Mouse (Mus musculus): ENCODE measurements around the gene Ubald2. TPM values are rescaled to one million over a fixed set of nuclear protein-coding genes. Genes with fewer than 3 reads are reported as not detected.

Gene Ubald2
- polyA plus RNA-seq, 1 experiment from 2014 or later: 51.2 TPM

GRCm38 (mm10) chr11:116476041-116476440, 42.1 kb downstream of the Ubald2 start:
- Histone ChIP-seq H3K4me3 (ENCODE audit: low read length) (no peak overlapping the region), H3K9ac (replicated peaks; ENCODE audit: low read length) (no peak overlapping the region), H3K9me3 (ENCODE audit: low read length) (no peaks in the 10 kb centered on the region), H3K4me2 (replicated peaks; ENCODE audit: low read depth, low read length) (no peak overlapping the region), H3K4me1 (ENCODE audit: insufficient read depth, low read length) (no peaks in the 10 kb centered on the region), H3K27me3 (ENCODE audit: insufficient read depth, low read length) (no peaks in the 10 kb centered on the region), H3K36me3 (ENCODE audit: insufficient read depth, low read length) (peaks cover 88% of the 10 kb centered on the region), H3K27ac (ENCODE audit: low read length) (no peak overlapping the region)
- 94% methylated on average over 10 of the region's 10 CpGs for WGBS
- ATAC-seq (ENCODE audit: low FRiP score, low TSS enrichment): no peak

GRCm38 (mm10) chr11:116476696-116477095, 42.8 kb downstream of the Ubald2 start:
- Histone ChIP-seq H3K9me3 (ENCODE audit: low read length) (no peaks in the 10 kb centered on the region), H3K4me1 (ENCODE audit: insufficient read depth, low read length) (no peaks in the 10 kb centered on the region), H3K27ac (ENCODE audit: low read length) (no peak overlapping the region), H3K9ac (replicated peaks; ENCODE audit: low read length) (no peak overlapping the region), H3K36me3 (ENCODE audit: insufficient read depth, low read length) (peaks cover 87% of the 10 kb centered on the region), H3K27me3 (ENCODE audit: insufficient read depth, low read length) (no peaks in the 10 kb centered on the region), H3K4me2 (replicated peaks; ENCODE audit: low read depth, low read length) (no peak overlapping the region), H3K4me3 (ENCODE audit: low read length) (no peak overlapping the region)
- no peak for ATAC-seq (ENCODE audit: low FRiP score, low TSS enrichment)
- 78% methylated on average over 6 of the region's 6 CpGs for WGBS

- 82% methylated on average over 15 of the region's 15 CpGs for WGBS
- ATAC-seq (ENCODE audit: low FRiP score, low TSS enrichment): no peak
- no peak overlapping the region for H3K27ac ChIP-seq (ENCODE audit: low read length)
These were observed 43.4 kb downstream of the Ubald2 start for GRCm38 (mm10) chr11:116477160-116477759.

GRCm38 (mm10) chr11:116478978-116479377, 45.1 kb downstream of the Ubald2 start:
- Histone ChIP-seq H3K27ac (ENCODE audit: low read length) (no peak overlapping the region), H3K4me3 (ENCODE audit: low read length) (no peak overlapping the region), H3K36me3 (ENCODE audit: insufficient read depth, low read length) (peaks cover 85% of the 10 kb centered on the region), H3K27me3 (ENCODE audit: insufficient read depth, low read length) (no peaks in the 10 kb centered on the region), H3K4me1 (ENCODE audit: insufficient read depth, low read length) (0 out of 2 replicates have a peak, but pooled peaks cover 2% of the 10 kb centered on the region), H3K4me2 (replicated peaks; ENCODE audit: low read depth, low read length) (no peak overlapping the region), H3K9ac (replicated peaks; ENCODE audit: low read length) (no peak overlapping the region), H3K9me3 (ENCODE audit: low read length) (no peaks in the 10 kb centered on the region)
- 72% methylated on average over 7 of the region's 7 CpGs for WGBS
- ATAC-seq (ENCODE audit: low FRiP score, low TSS enrichment): no peak

More at GRCm38 (mm10) chr11:116477160-116477759, 43.4 kb downstream of the Ubald2 start:
- Histone ChIP-seq H3K9ac (replicated peaks; ENCODE audit: low read length) (no peak overlapping the region), H3K4me3 (ENCODE audit: low read length) (no peak overlapping the region), H3K4me1 (ENCODE audit: insufficient read depth, low read length) (0 out of 2 replicates have a peak, but pooled peaks cover under 1% of the 10 kb centered on the region), H3K36me3 (ENCODE audit: insufficient read depth, low read length) (peaks cover 90% of the 10 kb centered on the region), H3K27me3 (ENCODE audit: insufficient read depth, low read length) (no peaks in the 10 kb centered on the region), H3K4me2 (replicated peaks; ENCODE audit: low read depth, low read length) (no peak overlapping the region), H3K9me3 (ENCODE audit: low read length) (no peaks in the 10 kb centered on the region)

- no peaks in the 10 kb centered on the region for H3K9me3 ChIP-seq (ENCODE audit: low read length)
- 0 out of 2 replicates have a peak, but pooled peaks cover 2% of the 10 kb centered on the region for H3K4me1 ChIP-seq (ENCODE audit: insufficient read depth, low read length)
- WGBS: 35% methylated on average over 8 of the region's 8 CpGs
- peaks cover 87% of the 10 kb centered on the region for H3K36me3 ChIP-seq (ENCODE audit: insufficient read depth, low read length)
- ATAC-seq (ENCODE audit: low FRiP score, low TSS enrichment): no peak
- H3K4me3 ChIP-seq (ENCODE audit: low read length): no peak overlapping the region
- H3K27ac ChIP-seq (ENCODE audit: low read length): no peak overlapping the region
- H3K4me2 ChIP-seq (replicated peaks; ENCODE audit: low read depth, low read length): no peak overlapping the region
- no peaks in the 10 kb centered on the region for H3K27me3 ChIP-seq (ENCODE audit: insufficient read depth, low read length)
- no peak overlapping the region for H3K9ac ChIP-seq (replicated peaks; ENCODE audit: low read length)
These were observed 45.9 kb downstream of the Ubald2 start for GRCm38 (mm10) chr11:116479832-116480231.

GRCm38 (mm10) chr11:116480975-116481374, 47.1 kb downstream of the Ubald2 start:
- peaks cover 87% of the 10 kb centered on the region for H3K36me3 ChIP-seq (ENCODE audit: insufficient read depth, low read length)
- H3K27ac ChIP-seq (ENCODE audit: low read length): no peak overlapping the region
- H3K9me3 ChIP-seq (ENCODE audit: low read length): no peaks in the 10 kb centered on the region
- no peak for ATAC-seq (ENCODE audit: low FRiP score, low TSS enrichment)
- no peak overlapping the region for H3K4me2 ChIP-seq (replicated peaks; ENCODE audit: low read depth, low read length)
- H3K4me1 ChIP-seq (ENCODE audit: insufficient read depth, low read length): 0 out of 2 replicates have a peak, but pooled peaks cover 2% of the 10 kb centered on the region
- no peak overlapping the region for H3K4me3 ChIP-seq (ENCODE audit: low read length)
- 96% methylated on average over 8 of the region's 8 CpGs for WGBS
- no peak overlapping the region for H3K9ac ChIP-seq (replicated peaks; ENCODE audit: low read length)
- no peaks in the 10 kb centered on the region for H3K27me3 ChIP-seq (ENCODE audit: insufficient read depth, low read length)

GRCm38 (mm10) chr11:116481776-116482175, 47.9 kb downstream of the Ubald2 start:
- Histone ChIP-seq H3K27ac (ENCODE audit: low read length) (no peak overlapping the region), H3K4me2 (replicated peaks; ENCODE audit: low read depth, low read length) (no peak overlapping the region), H3K27me3 (ENCODE audit: insufficient read depth, low read length) (no peaks in the 10 kb centered on the region), H3K9me3 (ENCODE audit: low read length) (no peaks in the 10 kb centered on the region), H3K36me3 (ENCODE audit: insufficient read depth, low read length) (peaks cover 81% of the 10 kb centered on the region), H3K4me3 (ENCODE audit: low read length) (no peak overlapping the region), H3K9ac (replicated peaks; ENCODE audit: low read length) (no peak overlapping the region), H3K4me1 (ENCODE audit: insufficient read depth, low read length) (0 out of 2 replicates have a peak, but pooled peaks cover 2% of the 10 kb centered on the region)
- WGBS: 80% methylated on average over 7 of the region's 7 CpGs
- no peak for ATAC-seq (ENCODE audit: low FRiP score, low TSS enrichment)

- H3K36me3 ChIP-seq (ENCODE audit: insufficient read depth, low read length): peaks cover 72% of the 10 kb centered on the region
- peaks cover 3% of the 10 kb centered on the region; the same call in 1 of the 2 replicates for H3K9me3 ChIP-seq (ENCODE audit: low read length)
- peaks cover 10% of the 10 kb centered on the region for H3K4me1 ChIP-seq (ENCODE audit: insufficient read depth, low read length)
- H3K27me3 ChIP-seq (ENCODE audit: insufficient read depth, low read length): no peaks in the 10 kb centered on the region
- no peak for ATAC-seq (ENCODE audit: low FRiP score, low TSS enrichment)
- 84% methylated on average over 8 of the region's 8 CpGs for whole genome bisulfite sequencing
- no peak overlapping the region for H3K4me2 ChIP-seq (replicated peaks; ENCODE audit: low read depth, low read length)
- H3K27ac ChIP-seq (ENCODE audit: low read length): no peak overlapping the region
- H3K9ac ChIP-seq (replicated peaks; ENCODE audit: low read length): no peak overlapping the region
- H3K4me3 ChIP-seq (ENCODE audit: low read length): no peak overlapping the region
These were observed 50.4 kb downstream of the Ubald2 start for GRCm38 (mm10) chr11:116484261-116484660.

- Histone ChIP-seq H3K27ac (ENCODE audit: low read length) (no peak overlapping the region), H3K9ac (replicated peaks; ENCODE audit: low read length) (no peak overlapping the region), H3K4me3 (ENCODE audit: low read length) (no peak overlapping the region), H3K4me2 (replicated peaks; ENCODE audit: low read depth, low read length) (no peak overlapping the region), H3K36me3 (ENCODE audit: insufficient read depth, low read length) (peaks cover 37% of the 10 kb centered on the region), H3K4me1 (ENCODE audit: insufficient read depth, low read length) (peaks cover 12% of the 10 kb centered on the region), H3K27me3 (ENCODE audit: insufficient read depth, low read length) (no peaks in the 10 kb centered on the region), H3K9me3 (ENCODE audit: low read length) (peaks cover 3% of the 10 kb centered on the region; the same call in 1 of the 2 replicates)
- ATAC-seq (ENCODE audit: low FRiP score, low TSS enrichment): no peak
These were observed 54.3 kb downstream of the Ubald2 start for GRCm38 (mm10) chr11:116488207-116488606.
